In genomic region chr15:80001601-80002000, GRCm38 (mm10) we compare ENCODE assay signal across 28 mouse cellular contexts. TPM values are rescaled to one million over a fixed set of nuclear protein-coding genes. Genes with fewer than 3 reads are reported as not detected.
DNase-seq lines count a peak whose midpoint lies in the region; ATAC-seq and TF ChIP-seq lines count a peak whose summit lies in the region.
"Had no signal": no experiment of that assay in that cellular context is flagged by ENCODE, and none has a peak within 500 bp of the region (broad histone marks: within the 10 kb centered on the region; RNA-seq: fewer than 3 reads in every experiment).

No protein-coding gene starts in this region.

- DNase-seq in A20 (ENCODE audit: low read depth, low spot score) (peak; percentile 74), ES-E14 (ENCODE audit: low read depth, low spot score) (no peak), ZHBTc4 (ENCODE audit: low read depth, low spot score) (peak; percentile 70)
- no peak for DNase-seq in thymus, postnatal 10 days (ENCODE audit: low spot score in 2 of 2)
- DNase-seq in forebrain, embryonic 11.5 days (ENCODE audit: low spot score), result no peak
- DNase-seq: adrenal gland, postnatal 10 days; adrenal gland, postnatal 36 days; cerebellum, adult 11 months; cerebellum, adult 2 months; cerebellum, adult 9-11 months; cerebellum, postnatal 25 days; gastrocnemius, postnatal 14 days; heart, postnatal 36 days; kidney, adult 18-20 months; kidney, adult 9 months had no signal

- no peaks in the 10 kb centered on the region for H3K9me3 ChIP-seq in E14TG2a.4 (ENCODE audit: low read length)
- no peaks in the 10 kb centered on the region for H3K9me3 ChIP-seq in ES-E14 (ENCODE audit: control insufficient read depth, insufficient read depth, low read depth, low read length)
- H3K9me3 ChIP-seq in hindbrain, embryonic 16.5 days (ENCODE audit: control insufficient read depth, low read length), result no peaks in the 10 kb centered on the region
- H3K9me3 ChIP-seq in forebrain, embryonic 11.5 days (ENCODE audit: control insufficient read depth, low read length), result no peaks in the 10 kb centered on the region
- H3K9me3 ChIP-seq: embryonic facial prominence, embryonic 12.5 days; embryonic facial prominence, embryonic 15.5 days; forebrain, embryonic 12.5 days; forebrain, embryonic 15.5 days; G1E; hindbrain, embryonic 10.5 days; hindbrain, embryonic 13.5 days had no signal

- H3K4me2 ChIP-seq in hindbrain, embryonic 16.5 days (ENCODE audit: low read length), result no peak overlapping the region
- H3K4me2 ChIP-seq in forebrain, embryonic 11.5 days (ENCODE audit: low read depth, low read length, severe bottlenecking), result no peak overlapping the region
- H3K4me2 ChIP-seq: embryonic facial prominence, embryonic 12.5 days; embryonic facial prominence, embryonic 15.5 days; forebrain, embryonic 12.5 days; forebrain, embryonic 15.5 days; heart, embryonic 11.5 days; hindbrain, embryonic 13.5 days had no signal

- 94% methylated on average over 23 of the region's 23 CpGs for WGBS in hindbrain, embryonic 16.5 days
- WGBS in forebrain, embryonic 11.5 days, result 94% methylated on average over 23 of the region's 23 CpGs

- no peak overlapping the region for H3K27ac ChIP-seq in ES-E14 (ENCODE audit: insufficient read depth, low read depth, low read length, poor library complexity, severe bottlenecking)
- no peak overlapping the region for H3K27ac ChIP-seq in hindbrain, embryonic 16.5 days (ENCODE audit: low read depth, low read length)
- no peak overlapping the region for H3K27ac ChIP-seq in forebrain, embryonic 11.5 days (ENCODE audit: low read depth, low read length)
- H3K27ac ChIP-seq: embryonic facial prominence, embryonic 12.5 days; embryonic facial prominence, embryonic 15.5 days; forebrain, embryonic 12.5 days; forebrain, embryonic 15.5 days; hindbrain, embryonic 13.5 days; hindbrain, postnatal 0 days had no signal

- TF ChIP-seq CTCF in E14TG2a.4 (conservative IDR thresholded peaks at IDR 0.05; ENCODE audit: low read length), result no peak

- in situ Hi-C loops in ES-E14 (cut with MboI; ENCODE audit: low sequenced_read_pairs in 2 of 2, unreplicated experiment in 2 of 2), result no loop called here

- H3K36me3 ChIP-seq in E14TG2a.4 (ENCODE audit: insufficient read depth, low read length) (peaks cover 59% of the 10 kb centered on the region), ES-E14 (ENCODE audit: control insufficient read depth, insufficient read depth, low read length, poor library complexity, severe bottlenecking) (peaks cover 9% of the 10 kb centered on the region; the same call in 1 of the 2 replicates)
- no peaks in the 10 kb centered on the region for H3K36me3 ChIP-seq in hindbrain, embryonic 16.5 days (ENCODE audit: control insufficient read depth, insufficient read depth, low read length)
- no peaks in the 10 kb centered on the region for H3K36me3 ChIP-seq in forebrain, embryonic 11.5 days (ENCODE audit: control insufficient read depth, insufficient read depth, low read length)
- H3K36me3 ChIP-seq: embryonic facial prominence, embryonic 12.5 days; embryonic facial prominence, embryonic 15.5 days; forebrain, embryonic 12.5 days; forebrain, embryonic 15.5 days; G1E; hindbrain, embryonic 10.5 days; hindbrain, embryonic 13.5 days had no signal

- peak overlapping the region; percentile 47; the same call in 1 of the 2 replicates for H3K9ac ChIP-seq in ES-E14 (ENCODE audit: insufficient read depth, low read depth, low read length, poor library complexity, severe bottlenecking)
- no peak overlapping the region for H3K9ac ChIP-seq in hindbrain, embryonic 16.5 days (ENCODE audit: low read depth, low read length)
- H3K9ac ChIP-seq in forebrain, embryonic 11.5 days (ENCODE audit: low read length), result no peak overlapping the region
- H3K9ac ChIP-seq: embryonic facial prominence, embryonic 12.5 days; embryonic facial prominence, embryonic 15.5 days; forebrain, embryonic 12.5 days; forebrain, embryonic 15.5 days; hindbrain, embryonic 13.5 days had no signal

- H3K4me3 ChIP-seq in E14TG2a.4 (replicated peaks; ENCODE audit: low read length), result peak overlapping the region; percentile 53
- H3K4me3 ChIP-seq in ES-E14 (ENCODE audit: insufficient read depth in 1 of 2, low read depth in 1 of 2, low read length in 2 of 2, poor library complexity in 1 of 2, severe bottlenecking in 1 of 2), result peak overlapping the region; percentile 26 to 60; a peak in 3 of 4 replicates
- H3K4me3 ChIP-seq in hindbrain, embryonic 16.5 days (ENCODE audit: low read length), result no peak overlapping the region
- no peak overlapping the region for H3K4me3 ChIP-seq in forebrain, embryonic 11.5 days (ENCODE audit: low read depth, low read length)
- H3K4me3 ChIP-seq: embryonic facial prominence, embryonic 12.5 days; embryonic facial prominence, embryonic 15.5 days; forebrain, embryonic 12.5 days; forebrain, embryonic 15.5 days; hindbrain, embryonic 10.5 days; hindbrain, embryonic 13.5 days had no signal

- peaks cover 40% of the 10 kb centered on the region for H3K27me3 ChIP-seq in E14TG2a.4 (ENCODE audit: insufficient read depth, low read length)
- H3K27me3 ChIP-seq in hindbrain, embryonic 16.5 days (replicated peaks; ENCODE audit: control insufficient read depth, insufficient read depth, low read length), result no peaks in the 10 kb centered on the region
- no peaks in the 10 kb centered on the region for H3K27me3 ChIP-seq in forebrain, embryonic 11.5 days (ENCODE audit: control insufficient read depth, insufficient read depth, low read length)
- H3K27me3 ChIP-seq: embryonic facial prominence, embryonic 12.5 days; embryonic facial prominence, embryonic 15.5 days; forebrain, embryonic 15.5 days had no signal

- peaks cover 56% of the 10 kb centered on the region for H3K4me1 ChIP-seq in E14TG2a.4 (replicated peaks; ENCODE audit: low read depth, low read length)
- peaks cover 5 to 24% of the 10 kb centered on the region in 2 experiments; a peak in 2 of 4 replicates for H3K4me1 ChIP-seq in ES-E14 (ENCODE audit: control insufficient read depth in 2 of 2, insufficient read depth in 2 of 2, low read length in 2 of 2, poor library complexity in 1 of 2)
- H3K4me1 ChIP-seq in hindbrain, embryonic 16.5 days (ENCODE audit: control insufficient read depth, insufficient read depth, low read depth, low read length), result no peaks in the 10 kb centered on the region; the same call in 1 of the 2 replicates
- H3K4me1 ChIP-seq in forebrain, embryonic 11.5 days (replicated peaks; ENCODE audit: control insufficient read depth, insufficient read depth, low read length), result peaks cover 10% of the 10 kb centered on the region

- ATAC-seq in hindbrain, embryonic 16.5 days, result no peak
- no peak for ATAC-seq in forebrain, embryonic 11.5 days (replicated peaks; ENCODE audit: low FRiP score)
- ATAC-seq: forebrain, embryonic 15.5 days; hindbrain, postnatal 0 days; inflammation-experienced regulatory T-cells, adult 6 months; intestine, embryonic 16.5 days had no signal

TF ChIP-seq in ES-E14, 5 proteins besides CTCF, POLR2A, EP300 and RAD21:
- TF ChIP-seq ZC3H11A (IDR thresholded peaks at IDR 0.05; ENCODE audit: borderline replicate concordance, low read depth, low read length) (no peak), CHD2 (IDR thresholded peaks at IDR 0.05; ENCODE audit: low read depth, low read length) (peak; percentile 62; the same call in 1 of the 2 replicates), HCFC1 (IDR thresholded peaks at IDR 0.05; ENCODE audit: borderline replicate concordance, insufficient read depth, low read length) (no peak), ZNF384 (IDR thresholded peaks at IDR 0.05; ENCODE audit: low read depth, low read length) (no peak)

RNA-seq across cellular contexts. Expression of gene Pdgfb, which starts 13.2 kb away (rescaled TPM):
- 9.5 and 12.1 TPM in 2 replicates for total RNA-seq in ES-E14 (2012; rRNA removed)
- 6.7 and 8.0 TPM in 2 replicates for polyA plus RNA-seq in hindbrain, embryonic 16.5 days (2015; fragmentation: Nextera tagmentation; extraction: Ambion mirVana)
- polyA plus RNA-seq in forebrain, embryonic 11.5 days (2014; fragmentation: Nextera tagmentation; extraction: Ambion mirVana), result 2.8 and 2.9 TPM in 2 replicates
- polyA plus RNA-seq: G1E had no signal

RNA-seq across cellular contexts. Expression of gene Cbx7, which starts 30.7 kb away (rescaled TPM):
- total RNA-seq in ES-E14 (2012; rRNA removed), result 171 and 233 TPM in 2 replicates
- 4.7 and 5.2 TPM in 2 replicates for polyA plus RNA-seq in hindbrain, embryonic 16.5 days (2015; fragmentation: Nextera tagmentation; extraction: Ambion mirVana)
- polyA plus RNA-seq in forebrain, embryonic 11.5 days (2014; fragmentation: Nextera tagmentation; extraction: Ambion mirVana), result 2.5 and 3.3 TPM in 2 replicates

Comparison
In these comparisons a context has a peak if more than half of its experiments do, and no peak if none do; other contexts are left out.
1. DNase-seq: peak in A20 (single experiment) and ZHBTc4 (single experiment); none in ES-E14 (single experiment), thymus, postnatal 10 days (0 of 2) and forebrain, embryonic 11.5 days (single experiment).
2. H3K4me3 ChIP-seq: peak in E14TG2a.4 (single experiment) and ES-E14 (2 of 2); none in hindbrain, embryonic 16.5 days (single experiment) and forebrain, embryonic 11.5 days (single experiment).